Mouse (Mus musculus) gastrocnemius, postnatal 25 days (tissue): ENCODE measurements around the gene Fgfr2. TPM values are rescaled to one million over a fixed set of nuclear protein-coding genes. Genes with fewer than 3 reads are reported as not detected.
A peak's percentile ranks its signal among the peaks of the same experiment; 100 is the strongest.

Experiments
- DNase-seq: peaks from one replicate; pipeline ENCODE4 v3.0.0; 2022
- total RNA-seq, 2 experiments: library from RNA; stranded (reverse); gene quantifications; 1 replicate in 1 of 2; 2 replicates in 1 of 2; pipeline ENCODE4 v1.2.3; 2021

Gene Fgfr2
- total RNA-seq, 2 experiments from 2014 or later = 0.33 to 0.96 TPM

DNA sequence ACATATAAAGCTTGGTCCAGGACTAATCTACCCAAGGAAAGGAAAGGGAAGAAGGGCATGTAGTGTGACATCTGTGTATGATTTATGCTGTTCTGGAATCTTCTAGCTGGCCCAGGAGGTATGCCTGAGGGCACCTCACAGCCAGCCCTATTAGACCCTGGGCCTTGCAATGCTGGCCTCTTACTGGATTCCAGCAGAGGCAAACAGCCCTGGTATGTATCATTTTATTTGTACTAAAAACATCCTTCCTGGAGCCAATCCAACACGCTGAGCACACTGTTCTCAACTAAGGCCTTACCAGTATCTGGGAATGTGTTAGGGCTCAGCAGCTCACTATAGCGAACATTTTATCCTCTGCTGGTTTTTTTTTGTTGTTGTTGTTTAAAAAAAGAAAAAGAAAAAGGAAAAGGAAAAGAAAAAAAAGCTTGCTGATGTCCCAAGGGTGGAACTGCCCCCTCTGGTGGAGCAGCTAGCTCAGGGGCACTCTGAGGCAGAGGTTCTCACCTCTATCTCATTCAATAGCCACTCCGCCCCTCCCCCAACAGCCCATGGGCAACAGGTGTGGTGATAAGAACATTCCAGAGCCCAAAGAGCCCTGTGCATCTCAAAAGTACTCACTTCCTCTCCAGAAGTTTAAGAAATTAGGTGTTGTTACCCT, 82.3 kb downstream of the Fgfr2 start:
- no peak for DNase-seq

GRCm38 (mm10) chr7:133039556-133040255, 83.4 kb downstream of the Fgfr2 start:
- DNase-seq = no peak

DNA sequence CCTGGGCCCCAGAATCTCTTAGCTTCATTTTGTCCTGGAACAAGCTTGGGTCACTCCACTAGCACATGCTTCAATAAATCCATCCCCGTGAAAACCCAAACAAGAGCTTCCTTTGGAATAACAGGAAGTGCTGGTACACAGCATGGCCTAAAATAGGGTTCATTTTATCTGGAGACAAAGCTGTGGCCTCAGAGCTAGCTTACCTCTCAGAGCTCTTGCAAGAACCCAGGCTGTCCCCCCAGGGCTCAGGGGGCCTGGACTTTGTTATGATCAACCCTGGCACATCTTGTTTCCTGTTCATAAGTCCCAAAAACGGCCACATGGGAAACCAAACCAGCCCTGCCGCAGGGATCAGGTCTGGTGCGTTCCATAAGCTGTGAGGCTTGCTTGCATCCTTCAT, 85.5 kb downstream of the Fgfr2 start:
- DNase-seq = no peak

DNA sequence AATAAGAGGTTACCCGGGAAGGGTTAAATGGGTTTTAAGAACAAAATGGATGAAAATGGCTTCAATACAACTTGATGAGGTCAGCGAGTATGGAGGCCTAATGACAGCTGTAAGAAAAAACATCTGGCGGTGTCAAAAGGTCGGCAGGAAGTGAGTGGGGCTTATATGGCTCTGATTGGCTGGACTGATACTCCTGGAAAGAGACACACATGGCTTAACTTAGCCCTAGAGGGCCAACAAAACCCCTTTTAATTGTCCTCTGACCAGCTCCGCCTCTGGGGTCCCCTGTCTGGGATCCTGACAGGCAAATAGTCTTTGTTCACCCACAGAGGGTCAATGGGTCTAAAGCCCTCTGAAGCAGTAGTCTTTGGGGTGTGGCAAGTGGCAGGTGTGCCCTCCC, 85.9 kb downstream of the Fgfr2 start:
- DNase-seq = no peak

DNA sequence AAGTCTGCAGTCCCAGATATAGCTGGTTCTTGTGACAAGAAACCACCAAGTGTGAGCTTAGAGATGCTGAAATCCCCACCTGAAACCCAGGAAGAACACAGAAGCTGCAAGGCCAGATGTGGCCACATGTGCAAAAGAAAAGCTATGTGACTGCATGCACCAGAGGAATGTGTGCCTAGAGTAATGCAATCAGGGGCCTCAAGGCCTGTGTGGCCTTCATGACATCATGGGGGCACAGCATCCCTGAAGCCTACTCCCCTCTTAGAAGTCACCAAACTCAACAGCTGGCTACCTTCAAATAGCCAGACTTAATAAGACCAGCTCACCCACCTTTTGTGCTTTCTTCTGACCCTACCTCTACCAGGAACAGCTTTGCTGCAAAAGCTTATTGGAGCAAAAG, 87.2 kb downstream of the Fgfr2 start:
- no peak for DNase-seq

GRCm38 (mm10) chr7:133032589-133033203, 90.5 kb downstream of the Fgfr2 start:
- DNase-seq = peak; percentile 31

DNA sequence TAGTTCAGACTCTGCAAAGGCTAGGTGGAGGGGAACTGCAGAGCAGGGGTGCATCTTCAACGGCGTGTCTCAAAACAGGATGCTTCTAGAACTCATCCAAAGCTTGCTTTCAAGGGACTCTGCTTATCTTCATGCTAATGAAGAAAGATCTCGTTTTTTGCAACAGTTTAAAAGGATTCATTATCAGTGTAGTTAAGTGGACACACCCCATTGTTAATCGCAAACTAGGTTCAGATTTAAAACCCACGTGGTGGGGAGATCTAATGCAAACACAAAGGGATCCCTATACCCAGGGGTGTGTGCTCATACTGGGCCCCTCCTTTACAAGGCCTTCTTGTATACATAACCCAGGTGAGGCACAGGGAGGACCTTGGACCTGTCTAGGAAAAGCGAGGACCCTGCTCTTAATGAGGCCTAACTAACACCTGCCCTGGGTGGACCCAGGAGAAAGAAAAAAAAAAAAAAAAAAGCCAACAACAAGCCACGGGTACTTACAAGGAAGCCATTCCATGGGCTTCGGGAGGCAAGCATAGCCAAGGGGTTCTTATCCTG, 93.6 kb downstream of the Fgfr2 start:
- no peak for DNase-seq

DNA sequence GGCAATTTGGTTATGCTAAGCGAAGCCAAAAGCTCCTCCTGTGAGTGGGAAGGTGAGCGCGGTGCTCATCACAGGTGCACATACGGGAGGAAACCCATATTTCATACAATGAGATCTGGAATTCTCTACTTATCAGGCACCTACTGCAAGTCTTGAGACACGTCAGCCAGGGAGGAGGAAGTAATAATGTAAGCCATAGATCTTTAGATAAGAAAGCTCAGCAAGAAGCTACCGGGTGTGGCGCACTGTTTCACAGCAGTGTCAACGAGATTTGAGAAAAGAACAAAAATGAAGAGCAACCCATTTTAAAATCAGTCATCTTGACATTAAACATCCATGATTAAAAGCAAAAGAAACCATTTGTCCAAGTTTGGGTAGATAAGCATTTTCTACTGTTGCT, 94.1 kb downstream of the Fgfr2 start:
- DNase-seq = no peak

DNA sequence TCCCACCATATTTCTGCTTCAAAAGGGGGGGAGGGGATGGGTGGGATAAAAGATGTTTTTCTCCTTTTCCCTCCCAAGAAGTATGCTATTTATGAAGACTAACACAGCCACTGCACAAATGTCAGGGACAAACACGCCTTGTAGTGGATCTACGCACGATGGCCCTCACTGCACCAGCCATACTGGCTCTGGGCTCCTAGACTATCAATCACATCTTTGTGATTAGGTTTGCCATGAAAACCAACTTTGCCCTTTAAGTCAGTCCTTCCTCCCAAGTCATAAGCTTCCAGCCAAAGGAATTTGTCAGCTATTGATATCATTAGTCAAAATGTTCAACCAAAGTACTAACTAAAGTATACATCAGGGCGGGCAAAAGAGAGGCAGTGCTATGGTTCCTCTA, 95.2 kb downstream of the Fgfr2 start:
- no peak for DNase-seq

DNA sequence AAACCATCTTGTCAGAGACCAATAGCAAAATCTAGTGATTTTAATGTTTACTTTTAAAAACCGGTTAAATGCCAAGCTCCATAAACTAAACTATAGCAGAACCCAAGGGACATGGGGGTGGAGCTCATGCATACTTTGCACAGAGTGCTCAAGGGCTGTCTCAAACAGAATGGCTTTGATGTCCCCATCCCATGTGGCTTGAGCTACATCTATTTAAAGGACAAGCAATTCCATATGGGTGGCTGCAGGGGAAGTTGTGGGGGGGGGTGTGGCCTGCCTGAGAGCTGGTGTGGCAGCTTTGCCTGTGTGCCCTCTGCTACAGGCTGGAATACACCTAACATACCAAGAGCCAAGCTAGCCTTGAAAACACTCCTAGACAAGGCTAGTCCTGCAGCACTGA, 98.5 kb downstream of the Fgfr2 start:
- DNase-seq = no peak

- no peak for DNase-seq
Observed at GRCm38 (mm10) chr7:133019481-133020020, 103.6 kb downstream of the Fgfr2 start.

DNA sequence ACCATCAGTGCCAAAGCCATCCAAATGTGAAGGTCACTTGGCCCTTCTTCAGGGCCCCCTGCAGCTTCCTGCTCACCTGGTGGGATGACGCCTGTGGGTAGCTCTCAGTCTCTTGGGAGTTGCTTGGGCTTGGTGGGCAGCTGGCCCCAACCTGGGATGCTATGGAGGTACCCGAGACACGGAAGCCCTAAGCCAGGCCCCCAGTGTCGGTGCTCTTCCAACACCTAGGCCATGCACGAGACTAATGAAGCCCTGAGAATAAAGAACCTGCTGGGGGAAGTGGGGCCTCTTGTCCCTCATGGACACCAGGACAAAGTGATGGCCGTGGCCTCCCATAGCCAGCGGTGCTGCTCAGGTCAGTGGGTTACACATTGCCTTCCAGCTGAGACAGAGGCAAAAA, 104.2 kb downstream of the Fgfr2 start:
- DNase-seq = no peak

DNA sequence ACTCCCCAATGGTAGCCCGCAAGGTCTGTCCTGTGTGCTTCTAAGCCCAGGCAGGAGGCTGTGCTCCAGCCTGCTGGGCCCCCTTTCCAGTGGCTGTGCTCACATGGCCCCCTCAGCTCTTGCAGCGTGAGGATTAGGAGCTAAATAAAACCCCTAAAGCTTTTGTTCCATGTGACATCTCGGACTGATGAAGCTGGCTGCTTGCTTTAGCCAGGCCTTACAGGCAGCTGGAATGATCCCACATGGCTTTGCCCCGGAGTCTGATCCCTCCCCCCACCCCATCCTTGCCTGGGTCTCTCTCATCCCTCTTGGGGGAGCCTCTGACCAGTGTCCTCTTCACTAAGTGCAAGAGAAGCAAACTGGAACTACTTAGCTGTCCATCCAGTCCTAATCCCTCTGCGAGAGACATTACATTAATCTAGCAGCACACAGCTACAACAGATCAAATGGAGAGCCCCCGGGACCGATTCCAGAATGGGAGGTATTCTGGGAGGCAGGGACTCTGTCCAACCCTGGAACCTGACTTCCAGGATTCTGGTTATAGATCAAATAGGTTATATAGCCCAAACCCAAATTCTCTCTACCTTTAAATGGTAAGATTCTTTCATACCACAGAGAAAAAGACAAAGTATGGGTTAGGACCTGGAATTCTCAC, 107.6 kb downstream of the Fgfr2 start:
- DNase-seq = no peak

- no peak for DNase-seq
Observed at GRCm38 (mm10) chr7:133014631-133015030, 108.5 kb downstream of the Fgfr2 start.

DNA sequence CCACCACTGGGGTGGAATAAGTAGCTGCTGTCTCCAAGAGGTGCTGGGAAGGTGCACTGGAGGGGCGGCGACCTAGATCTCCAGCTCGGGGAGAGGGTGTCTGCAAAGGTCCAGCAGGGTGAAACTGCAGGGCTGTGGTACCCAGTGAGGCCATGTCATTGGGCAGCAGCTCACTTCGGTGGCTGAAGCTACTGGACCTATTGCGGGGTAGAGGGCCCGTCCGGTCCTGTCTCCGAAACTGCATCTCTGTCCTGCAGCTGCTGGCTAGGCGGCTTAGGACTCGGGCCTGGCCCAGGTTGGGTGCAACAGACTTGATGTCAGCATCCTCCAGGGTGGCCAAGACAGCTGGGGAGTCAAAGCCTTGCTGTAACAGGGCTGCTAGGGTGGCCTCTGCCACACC, 109.2 kb downstream of the Fgfr2 start:
- no peak for DNase-seq

- no peak for DNase-seq
Observed at GRCm38 (mm10) chr7:133012637-133013366, 110.3 kb downstream of the Fgfr2 start.

DNA sequence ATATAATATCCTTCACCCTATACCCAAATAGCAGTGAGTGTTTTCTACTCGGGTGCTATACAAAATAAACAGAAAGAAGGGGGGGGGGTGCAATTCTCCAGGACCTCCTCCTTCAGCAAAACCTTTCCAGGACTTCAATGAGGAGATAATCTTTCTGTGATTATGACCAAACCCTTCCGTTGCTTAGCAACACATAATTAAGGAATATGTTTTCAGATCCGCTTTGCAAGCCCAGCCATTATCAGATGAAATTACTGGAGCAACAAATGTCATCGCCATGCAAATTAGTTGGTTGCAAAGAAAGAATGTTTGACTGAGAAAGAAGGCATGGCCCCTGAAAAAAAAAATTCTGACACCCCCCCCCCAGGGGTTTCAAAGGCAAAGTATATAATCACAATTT, 111.5 kb downstream of the Fgfr2 start:
- no peak for DNase-seq

DNA sequence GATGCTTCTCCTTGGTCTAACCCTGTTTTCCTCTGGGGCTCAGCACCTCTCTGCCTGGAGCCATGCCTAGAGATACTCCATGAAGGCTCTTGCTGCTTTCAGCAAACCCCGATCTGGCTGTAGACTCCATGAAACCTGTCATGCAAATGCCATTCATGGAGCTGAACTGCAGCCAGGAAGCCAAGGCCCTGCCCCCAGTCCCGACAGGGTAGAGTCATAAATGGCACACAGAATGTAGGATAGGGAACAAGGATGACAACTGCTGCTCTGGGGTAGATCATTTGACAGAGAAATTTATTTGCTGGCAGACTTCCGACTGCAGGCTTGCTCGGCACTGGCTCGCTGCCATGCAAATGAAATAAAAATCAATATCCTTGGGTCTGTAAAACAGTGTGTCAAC, 112.0 kb downstream of the Fgfr2 start:
- no peak for DNase-seq

DNA sequence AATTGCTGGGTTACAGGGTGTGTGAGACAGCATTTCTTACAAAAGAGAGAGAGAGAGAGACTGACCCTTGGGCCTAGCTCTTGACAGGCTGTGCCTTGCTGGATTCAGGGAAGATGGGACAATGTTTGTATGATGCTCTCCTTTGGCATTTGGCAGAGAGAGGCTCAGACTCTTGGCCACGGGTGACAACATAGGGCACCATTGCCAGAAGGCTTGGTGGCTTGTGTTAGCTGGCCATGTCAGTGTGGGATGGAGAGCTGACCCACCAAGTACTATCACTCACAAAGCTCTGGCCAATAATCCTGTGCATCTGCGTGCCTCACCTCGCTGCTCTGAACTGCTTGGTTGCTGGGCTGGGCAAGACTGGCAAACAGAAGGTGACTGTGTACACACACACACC, 112.7 kb downstream of the Fgfr2 start:
- no peak for DNase-seq

DNA sequence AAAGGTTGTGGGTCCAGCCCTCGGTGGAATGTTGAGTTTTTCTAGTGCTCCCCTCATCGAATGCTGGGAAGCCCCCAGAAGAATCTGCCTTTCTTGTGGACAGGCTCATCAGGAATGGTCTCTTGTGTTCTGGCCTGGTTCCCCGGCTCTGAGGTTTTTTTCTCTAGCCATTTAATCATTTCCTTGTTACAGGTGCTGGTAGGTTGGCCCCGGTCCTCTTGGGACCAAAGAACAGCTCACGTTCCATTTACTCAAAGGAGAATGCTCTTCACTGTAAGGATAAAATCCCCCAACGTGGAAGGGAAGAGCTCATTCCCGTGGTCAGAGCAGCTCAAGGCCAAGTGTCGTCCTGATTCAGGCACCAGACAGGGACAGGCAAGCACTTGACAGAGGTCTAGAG, 113.5 kb downstream of the Fgfr2 start:
- no peak for DNase-seq

DNA sequence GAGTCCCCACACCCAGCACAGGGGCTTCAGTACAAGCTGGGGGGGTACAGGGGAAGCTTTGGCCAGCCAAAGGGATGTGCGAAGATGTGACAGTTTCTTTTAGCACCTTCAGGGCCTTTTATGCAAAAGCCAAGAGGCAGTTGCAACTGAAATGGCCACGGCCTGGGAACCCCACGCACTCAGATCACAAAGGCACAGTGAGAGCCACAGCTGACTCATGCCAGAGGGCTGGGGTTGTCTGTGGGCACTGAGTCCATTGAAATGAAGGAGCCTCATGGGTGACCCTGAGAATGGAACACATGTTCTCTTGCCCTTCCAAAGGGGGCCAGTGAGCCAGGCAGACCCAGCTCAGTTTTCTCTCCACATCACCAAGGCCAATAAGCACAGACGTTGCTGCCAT, 114.5 kb downstream of the Fgfr2 start:
- no peak for DNase-seq

DNA sequence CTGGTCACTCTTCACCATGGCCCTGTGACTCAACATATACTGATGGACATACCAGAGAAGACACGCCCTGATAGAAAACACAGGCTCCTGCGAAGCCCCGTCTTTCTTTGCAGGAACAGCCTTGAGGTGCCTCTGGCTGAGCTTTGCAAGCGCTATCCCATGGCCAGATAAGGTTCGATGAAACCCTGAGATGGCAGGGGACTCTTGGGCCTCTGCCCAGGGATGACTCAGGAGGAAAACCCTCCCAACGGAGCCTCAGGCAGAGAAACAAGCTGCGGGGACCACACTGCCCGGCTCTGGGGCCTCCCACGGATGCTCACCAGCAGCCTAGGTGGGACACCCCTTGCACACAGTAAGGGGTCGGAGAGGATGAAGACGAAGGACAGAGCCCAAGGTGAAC, 115.8 kb downstream of the Fgfr2 start:
- DNase-seq = no peak
